ENCODE assay signal across 29 mouse cellular contexts in the genomic region with DNA sequence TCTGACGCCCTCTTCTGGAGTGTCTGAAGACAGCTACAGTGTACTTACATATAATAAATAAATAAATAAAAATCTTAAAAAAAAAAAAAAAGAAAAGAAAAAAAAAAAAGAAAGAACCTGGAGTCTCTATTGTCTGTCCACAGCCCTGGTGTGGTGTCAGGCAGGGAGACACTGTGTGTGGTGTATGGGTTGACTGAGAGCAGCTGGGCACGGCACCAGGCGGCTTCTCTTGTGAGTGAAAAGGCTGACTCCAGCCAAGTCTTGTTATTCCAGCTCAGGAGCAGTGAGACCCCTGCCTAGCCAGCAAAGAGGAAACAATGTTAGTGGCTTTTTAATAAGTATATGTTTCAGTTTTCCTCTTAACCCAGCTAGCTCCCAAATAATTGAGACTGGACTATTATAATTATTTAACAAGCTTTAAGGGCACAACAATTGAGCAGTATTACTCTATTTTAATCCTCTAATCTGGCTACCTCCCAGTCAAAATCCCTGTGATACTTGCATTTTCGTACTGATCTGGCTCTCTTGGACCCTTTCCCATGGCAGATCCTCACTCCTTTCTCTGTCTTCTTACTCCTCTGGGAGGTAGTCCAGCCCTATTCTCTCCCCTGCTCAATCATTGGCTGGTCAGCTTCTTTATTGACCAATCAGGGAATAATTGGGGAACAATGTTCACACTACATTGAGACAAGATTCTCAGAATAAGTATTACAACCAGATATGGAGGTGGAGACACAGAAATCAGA. TPM values are rescaled to one million over a fixed set of nuclear protein-coding genes. Genes with fewer than 3 reads are reported as not detected.
"Had no signal": no experiment of that assay in that cellular context is flagged by ENCODE, and none has a peak within 500 bp of the region (broad histone marks: within the 10 kb centered on the region; RNA-seq: fewer than 3 reads in every experiment).

No protein-coding gene starts in this region.

- H3K9me3 ChIP-seq: kidney, embryonic 15.5 days; limb, embryonic 10.5 days; limb, embryonic 13.5 days; liver, embryonic 12.5 days; liver, embryonic 15.5 days; midbrain, embryonic 12.5 days had no signal

- H3K27ac ChIP-seq: kidney, embryonic 15.5 days; left cerebral cortex, adult 2 months; limb, embryonic 10.5 days; limb, embryonic 13.5 days; liver, embryonic 12.5 days; liver, embryonic 15.5 days; macrophage; midbrain, embryonic 12.5 days; stomach, postnatal 0 days had no signal

- H3K4me3 ChIP-seq: kidney, embryonic 15.5 days; left cerebral cortex, adult 2 months; limb, embryonic 10.5 days; limb, embryonic 13.5 days; liver, embryonic 12.5 days; liver, embryonic 15.5 days; midbrain, embryonic 12.5 days had no signal

- H3K36me3 ChIP-seq: kidney, embryonic 15.5 days; limb, embryonic 10.5 days; limb, embryonic 13.5 days; liver, embryonic 12.5 days; liver, embryonic 15.5 days; midbrain, embryonic 12.5 days had no signal

- H3K9ac ChIP-seq: kidney, embryonic 15.5 days; limb, embryonic 13.5 days; liver, embryonic 12.5 days; liver, embryonic 15.5 days; midbrain, embryonic 12.5 days had no signal

- H3K27me3 ChIP-seq: kidney, embryonic 15.5 days; limb, embryonic 13.5 days; liver, embryonic 15.5 days; midbrain, embryonic 12.5 days had no signal

- H3K4me2 ChIP-seq: kidney, embryonic 15.5 days; limb, embryonic 13.5 days; liver, embryonic 12.5 days; liver, embryonic 15.5 days; midbrain, embryonic 12.5 days had no signal

- DNase-seq: kidney, adult 8-10 months; kidney, postnatal 10 days; kidney, postnatal 36 days; layer of hippocampus, postnatal 36 days; liver; lung, adult 18-20 months; lung, postnatal 14 days; thymus, adult 2 months; thymus, postnatal 14 days; thymus, postnatal 4 days had no signal

- ATAC-seq: liver, embryonic 12.5 days; midbrain, embryonic 16.5 days had no signal

- H3K4me1 ChIP-seq: midbrain, embryonic 12.5 days had no signal

RNA-seq across cellular contexts. Expression of a gene that starts 12.6 kb away (rescaled TPM):
- total RNA-seq: layer of hippocampus, adult 8-10 months; layer of hippocampus, postnatal 10 days; layer of hippocampus, postnatal 36 days; left cerebral cortex, adult 2 months; left cerebral cortex, postnatal 14 days; megakaryocyte, adult 5-6 weeks had no signal
- polyA plus RNA-seq: limb, embryonic 10.5 days; limb, embryonic 13.5 days; liver, embryonic 12.5 days; liver, embryonic 15.5 days; lung, embryonic 16.5 days; macrophage; midbrain, embryonic 12.5 days; midbrain, embryonic 16.5 days; neural tube, embryonic 11.5 days; small intestine, adult 2 months; spleen, adult 2 months; stomach, embryonic 14.5 days; stomach, postnatal 0 days had no signal

RNA-seq across cellular contexts. Expression of a gene that starts 16.2 kb away (rescaled TPM):
- total RNA-seq: megakaryocyte, adult 5-6 weeks had no signal
- polyA plus RNA-seq: macrophage had no signal
